Mouse (Mus musculus): Measurements from ENCODE around the gene Amdhd2. TPM values are rescaled to one million over a fixed set of nuclear protein-coding genes. Genes with fewer than 3 reads are reported as not detected.

Amdhd2 gene
- total and polyA plus RNA-seq, 3 experiments: 0.64 TPM; not detected in 2

DNA sequence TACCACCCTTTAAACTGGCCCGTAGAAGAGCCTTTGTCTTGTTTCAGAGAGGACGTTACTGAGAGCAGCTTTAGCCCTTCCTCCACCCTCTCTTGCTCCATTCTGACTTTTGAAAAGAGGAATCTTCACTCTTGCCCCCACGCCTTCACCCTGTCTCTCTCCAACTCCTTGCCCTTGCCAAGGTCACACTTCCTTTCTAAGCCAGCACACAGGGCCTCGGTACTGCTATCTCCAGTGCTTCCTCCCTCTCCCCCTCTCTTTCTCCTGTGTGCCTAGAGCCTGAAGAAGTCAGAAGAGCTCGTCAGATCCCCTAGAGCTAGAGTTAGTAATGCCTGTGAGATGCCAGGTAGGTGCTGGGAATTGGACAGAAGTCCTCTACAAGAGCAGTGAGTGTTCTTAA is 7.2 kb upstream of the Amdhd2 start:
- no peaks in the 10 kb centered on the region for H3K27me3 ChIP-seq (replicated peaks)
- peaks cover 15 to 19% of the 10 kb centered on the region in 2 experiments for H3K36me3 ChIP-seq (replicated peaks in 1 of 2; ENCODE audit: control insufficient read depth in 1 of 2, insufficient read depth in 1 of 2, low read length in 1 of 2)
- H3K4me3 ChIP-seq (replicated peaks in 1 of 3; ENCODE audit: low read depth in 2 of 3, low read length in 2 of 3, poor library complexity in 1 of 3): no peak overlapping the region
- DNase-seq (ENCODE audit: extremely low read depth): no peak
- no peak for TF ChIP-seq ETS1 (conservative IDR thresholded peaks at IDR 0.05; ENCODE audit: low read depth, low read length)
- no peak for TF ChIP-seq POLR2A (IDR thresholded peaks at IDR 0.05; ENCODE audit: low read depth, low read length)
- no peak for TF ChIP-seq ZMIZ1 (IDR thresholded peaks at IDR 0.05; ENCODE audit: low read depth, low read length)
- TF ChIP-seq TBP (conservative IDR thresholded peaks at IDR 0.05; ENCODE audit: low read depth, low read length): no peak
- no peak for TF ChIP-seq MYC (IDR thresholded peaks at IDR 0.05; ENCODE audit: low read depth, low read length)
- no peak for TF ChIP-seq CHD2 (IDR thresholded peaks at IDR 0.05; ENCODE audit: low read length)
- TF ChIP-seq TCF12 (IDR thresholded peaks at IDR 0.05; ENCODE audit: low read depth, low read length): no peak
- TF ChIP-seq BHLHE40 (IDR thresholded peaks at IDR 0.05; ENCODE audit: low read depth, low read length): no peak
- H3K4me1 ChIP-seq (ENCODE audit: control insufficient read depth in 1 of 2, insufficient read depth in 2 of 2): peaks cover 17 to 52% of the 10 kb centered on the region in 2 experiments
- no peak overlapping the region for H3K9ac ChIP-seq (ENCODE audit: insufficient read depth, low read depth)
- in situ Hi-C loops (cut with MboI; ENCODE audit: low pct_ligation_motif_present, low pct_unique_long_range_greater_than_20kb, low sequenced_read_pairs): no loop called here
- no peak overlapping the region for H3K27ac ChIP-seq (ENCODE audit: insufficient read depth, low read depth)
- dilution Hi-C loops (cut with MboI; ENCODE audit: extremely low pct_ligation_motif_present, extremely low pct_unique_long_range_greater_than_20kb, low sequenced_read_pairs): no loop called here
- H3K4me2 ChIP-seq (ENCODE audit: insufficient read depth, low read depth, poor library complexity, severe bottlenecking): no peak overlapping the region
- peaks cover 26% of the 10 kb centered on the region for H3K79me2 ChIP-seq (replicated peaks; ENCODE audit: control insufficient read depth, extremely low read depth, insufficient read depth, poor library complexity, severe bottlenecking)
- H3K9me3 ChIP-seq (replicated peaks; ENCODE audit: low read length): no peaks in the 10 kb centered on the region

DNA sequence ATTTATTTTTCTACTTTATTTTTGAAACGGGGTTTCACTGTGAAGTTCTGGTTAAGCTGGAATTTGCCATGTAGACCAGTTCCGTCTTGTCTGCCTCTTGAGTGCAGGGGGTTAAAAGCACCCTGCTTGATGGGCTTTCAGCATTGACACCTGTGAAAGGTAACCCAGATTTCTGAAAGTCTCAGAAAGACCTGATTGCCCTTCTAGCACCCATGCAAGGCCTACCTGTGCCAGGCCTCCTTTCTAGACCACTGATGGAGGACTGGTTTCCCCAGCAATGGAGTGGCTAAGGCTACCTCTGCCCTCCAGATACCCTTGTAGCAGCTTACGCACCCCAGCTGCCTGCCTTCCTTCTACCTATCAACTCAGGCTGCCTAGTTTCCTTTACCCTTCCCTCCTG is 6.6 kb upstream of the Amdhd2 start:
- in situ Hi-C loops (cut with MboI; ENCODE audit: low pct_ligation_motif_present, low pct_unique_long_range_greater_than_20kb, low sequenced_read_pairs) (no loop called here), dilution Hi-C loops (cut with MboI; ENCODE audit: extremely low pct_ligation_motif_present, extremely low pct_unique_long_range_greater_than_20kb, low sequenced_read_pairs) (no loop called here)

More for the DNA sequence above, 6.6 kb upstream of the Amdhd2 start:
- Histone ChIP-seq H3K27me3 (replicated peaks) (no peaks in the 10 kb centered on the region), H3K9ac (ENCODE audit: insufficient read depth, low read depth) (peak overlapping the region; percentile 83; the same call in 1 of the 2 replicates), H3K9me3 (replicated peaks; ENCODE audit: low read length) (no peaks in the 10 kb centered on the region), H3K79me2 (replicated peaks; ENCODE audit: control insufficient read depth, extremely low read depth, insufficient read depth, poor library complexity, severe bottlenecking) (peaks cover 26% of the 10 kb centered on the region), H3K36me3 (replicated peaks in 1 of 2; ENCODE audit: control insufficient read depth in 1 of 2, insufficient read depth in 1 of 2, low read length in 1 of 2) (peaks cover 19 to 25% of the 10 kb centered on the region in 2 experiments), H3K4me2 (ENCODE audit: insufficient read depth, low read depth, poor library complexity, severe bottlenecking) (peak overlapping the region; percentile 53; the same call in 1 of the 2 replicates), H3K4me3 (replicated peaks in 1 of 3; ENCODE audit: low read depth in 2 of 3, low read length in 2 of 3, poor library complexity in 1 of 3) (peak overlapping the region; percentile 78 to 96 (median 84)), H3K4me1 (ENCODE audit: control insufficient read depth in 1 of 2, insufficient read depth in 2 of 2) (peaks cover 17 to 58% of the 10 kb centered on the region in 2 experiments), H3K27ac (ENCODE audit: insufficient read depth, low read depth) (no peak overlapping the region)
- TF ChIP-seq JUN (IDR thresholded peaks at IDR 0.05; ENCODE audit: insufficient read depth, low read depth, low read length) (no peak), ZMIZ1 (IDR thresholded peaks at IDR 0.05; ENCODE audit: low read depth, low read length) (no peak), ZKSCAN1 (IDR thresholded peaks at IDR 0.05; ENCODE audit: borderline replicate concordance, low read depth, low read length) (no peak), USF1 (IDR thresholded peaks at IDR 0.05; ENCODE audit: low read depth, low read length) (no peak), MAZ (IDR thresholded peaks at IDR 0.05; ENCODE audit: low read depth, low read length) (no peak), CTCF (conservative IDR thresholded peaks at IDR 0.05 in 1 of 2, IDR thresholded peaks at IDR 0.05 in 1 of 2; ENCODE audit: low read depth in 2 of 2, low read length in 2 of 2) (no peak), MAX (IDR thresholded peaks at IDR 0.05; ENCODE audit: low read length) (no peak), NRF1 (IDR thresholded peaks at IDR 0.05; ENCODE audit: low read depth, low read length) (no peak), RAD21 (IDR thresholded peaks at IDR 0.05; ENCODE audit: low read depth, low read length) (no peak), IRF4 (IDR thresholded peaks at IDR 0.05; ENCODE audit: low read depth, low read length) (no peak), JUND (conservative IDR thresholded peaks at IDR 0.05; ENCODE audit: low read depth, low read length) (no peak), HCFC1 (IDR thresholded peaks at IDR 0.05; ENCODE audit: low read depth, low read length) (no peak), KAT2A (IDR thresholded peaks at IDR 0.05; ENCODE audit: insufficient replicate concordance, low read length) (no peak), CHD1 (IDR thresholded peaks at IDR 0.05; ENCODE audit: low read depth, low read length) (no peak), MYC (IDR thresholded peaks at IDR 0.05; ENCODE audit: low read depth, low read length) (no peak), CHD2 (IDR thresholded peaks at IDR 0.05; ENCODE audit: low read length) (no peak), MAFK (IDR thresholded peaks at IDR 0.05; ENCODE audit: insufficient replicate concordance, low read length) (no peak), TBP (conservative IDR thresholded peaks at IDR 0.05; ENCODE audit: low read depth, low read length) (no peak), E2F4 (IDR thresholded peaks at IDR 0.05; ENCODE audit: insufficient replicate concordance, low read depth, low read length) (no peak)
- no peak for DNase-seq (ENCODE audit: extremely low read depth)
